Mouse (Mus musculus) liver, adult 2 months (tissue): Measurements from ENCODE around the gene Negr1.

Experiments used
- CTCF ChIP-seq: fragments of 200-500 bp; IDR thresholded peaks from 2 replicates; pipeline ENCODE4 v1.5.1; 2011; ENCODE audit warnings: low read depth, low read length, control low read depth
- POLR2A ChIP-seq: fragments of 200-500 bp; IDR thresholded peaks from 2 replicates; pipeline ENCODE4 v1.6.1; 2011; ENCODE audit warnings: low read length, control low read depth; ENCODE audit not compliant: insufficient read depth; ENCODE audit errors: extremely low read depth

GRCm38 (mm10) chr3:156883873-156884272 lies 322.3 kb downstream of the Negr1 start:
- TF ChIP-seq CTCF (no peak), POLR2A (no peak)
